Mouse (Mus musculus) liver, adult 2 months (tissue): ENCODE measurements around the gene Gm3250.

Source experiments
- CTCF ChIP-seq: fragments of 200-500 bp; IDR thresholded peaks from 2 replicates; pipeline ENCODE4 v1.5.1; 2011; ENCODE audit warnings: low read depth, low read length, control low read depth
- POLR2A ChIP-seq: fragments of 200-500 bp; IDR thresholded peaks from 2 replicates; pipeline ENCODE4 v1.6.1; 2011; ENCODE audit warnings: low read length, control low read depth; ENCODE audit not compliant: insufficient read depth; ENCODE audit errors: extremely low read depth

DNA sequence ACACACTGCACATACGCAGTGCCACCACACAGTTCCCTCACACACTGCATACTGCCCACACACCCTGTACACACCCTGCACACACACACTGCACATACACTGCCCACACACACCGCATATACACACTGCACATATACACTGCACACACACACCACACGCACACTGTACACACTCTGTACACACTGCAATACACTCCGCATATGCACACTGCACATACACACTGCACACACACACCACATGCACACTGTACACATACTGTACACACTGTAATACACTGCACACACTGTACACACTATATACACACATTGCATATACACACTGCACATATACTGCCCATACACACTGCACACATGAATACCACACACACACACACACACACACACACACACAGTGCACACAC, 36.2 kb upstream of the Gm3250 start:
- no peak for TF ChIP-seq CTCF
- no peak for TF ChIP-seq POLR2A
